Mouse (Mus musculus) olfactory bulb, adult 2 months (tissue): ENCODE measurements around the gene Itga7. TPM values are rescaled to one million over a fixed set of nuclear protein-coding genes. Genes with fewer than 3 reads are reported as not detected.

Experiments
- H3K27ac ChIP-seq: fragments of 200-500 bp; 2 replicates; pipeline ENCODE4 v1.5.1; 2012; ENCODE audit warnings: low read depth, low read length; ENCODE audit not compliant: insufficient read depth
- H3K4me1 ChIP-seq: fragments of 200-500 bp; 2 replicates; pipeline ENCODE4 v1.6.1; 2012; ENCODE audit warnings: low read length; ENCODE audit not compliant: control insufficient read depth, insufficient read depth
- H3K4me3 ChIP-seq: fragments of 200-500 bp; 2 replicates; pipeline ENCODE4 v1.5.1; 2012; ENCODE audit warnings: mild to moderate bottlenecking, low read depth, low read length, moderate library complexity; ENCODE audit not compliant: insufficient read depth
- CTCF ChIP-seq: fragments of 200-500 bp; IDR thresholded peaks from 2 replicates; pipeline ENCODE4 v1.5.1; 2012; ENCODE audit warnings: low read depth, mild to moderate bottlenecking, low read length, moderate library complexity; ENCODE audit not compliant: insufficient read depth
- POLR2A ChIP-seq: fragments of 200-500 bp; IDR thresholded peaks from 2 replicates; pipeline ENCODE4 v1.6.1; 2012; ENCODE audit warnings: mild to moderate bottlenecking, low read depth, low read length, moderate library complexity; ENCODE audit not compliant: insufficient read depth
- WGBS: fragments of 180-500 bp; shearing (Covaris S2); methylation state at CpG from one replicate; pipeline ENCODE4 v1.1.7; 2018; 5-methylcytosine and 5-hydroxymethylcytosine counted together
- polyA plus RNA-seq: library from polyadenylated mRNA; stranded (reverse); fragments of >200 nt; gene quantifications from 2 replicates; pipeline ENCODE4 v1.2.4, GENCODE M21; 2012; ENCODE audit warnings: low replicate concordance; ENCODE audit not compliant: missing spikeins, insufficient read depth, insufficient read length

The Itga7 gene
- polyA plus RNA-seq, 1 experiment = not detected

DNA sequence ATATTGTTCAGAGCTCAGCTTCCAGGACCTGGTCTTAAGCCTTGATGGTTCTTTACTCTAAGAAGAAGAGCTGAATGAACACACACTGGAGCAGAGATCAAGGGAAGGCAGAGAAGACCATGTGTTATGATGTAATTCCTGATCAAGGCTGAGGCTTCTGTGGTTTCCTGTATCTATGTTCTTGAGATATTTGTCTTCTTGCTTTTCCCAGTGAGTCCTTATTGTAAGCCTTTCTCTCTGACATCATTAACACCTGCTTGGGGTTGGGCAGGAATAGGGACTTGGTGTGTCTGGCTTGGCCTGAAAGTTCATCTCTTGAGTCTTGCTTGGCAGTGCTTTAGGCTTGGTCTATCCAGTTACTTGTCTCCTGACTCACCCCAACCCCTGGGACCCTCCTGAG is 57.4 kb downstream of the Itga7 start:
- no peaks in the 10 kb centered on the region for H3K4me1 ChIP-seq
- TF ChIP-seq CTCF (no peak), POLR2A (no peak)

DNA sequence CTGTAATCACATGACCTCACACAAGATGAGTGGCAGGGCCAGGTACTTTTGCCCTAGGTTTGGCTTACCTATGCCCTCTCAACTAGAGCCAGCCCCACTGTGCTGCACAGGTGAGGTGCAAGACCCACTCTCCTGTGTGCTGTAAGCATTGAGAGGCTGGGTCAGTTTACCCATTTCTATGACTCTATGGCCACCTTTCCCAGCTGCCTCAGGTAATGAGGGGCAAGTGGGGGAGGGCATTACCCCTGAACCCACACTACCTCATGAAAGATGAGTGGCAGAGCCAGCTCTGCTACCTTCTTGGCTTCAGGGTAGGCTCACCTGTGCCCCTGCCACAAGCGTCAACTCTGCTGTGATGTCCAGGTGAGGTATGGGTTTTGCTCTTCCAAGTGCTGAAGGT is 62.2 kb downstream of the Itga7 start:
- no peak overlapping the region for H3K4me3 ChIP-seq
- 97% methylated on average over 1 of the region's 1 CpGs for WGBS
- H3K27ac ChIP-seq = no peak overlapping the region
- TF ChIP-seq POLR2A = no peak
- TF ChIP-seq CTCF = no peak
- H3K4me1 ChIP-seq = no peaks in the 10 kb centered on the region

More for the DNA sequence above, 57.4 kb downstream of the Itga7 start:
- Histone ChIP-seq H3K27ac (no peak overlapping the region), H3K4me3 (no peak overlapping the region)

- no peak for TF ChIP-seq POLR2A
- TF ChIP-seq CTCF = no peak
- Histone ChIP-seq H3K4me1 (no peaks in the 10 kb centered on the region), H3K27ac (no peak overlapping the region), H3K4me3 (no peak overlapping the region)
- WGBS = 70% methylated on average over 4 of the region's 4 CpGs
Observed at GRCm38 (mm10) chr10:128996523-128997040, 63.0 kb downstream of the Itga7 start.

DNA sequence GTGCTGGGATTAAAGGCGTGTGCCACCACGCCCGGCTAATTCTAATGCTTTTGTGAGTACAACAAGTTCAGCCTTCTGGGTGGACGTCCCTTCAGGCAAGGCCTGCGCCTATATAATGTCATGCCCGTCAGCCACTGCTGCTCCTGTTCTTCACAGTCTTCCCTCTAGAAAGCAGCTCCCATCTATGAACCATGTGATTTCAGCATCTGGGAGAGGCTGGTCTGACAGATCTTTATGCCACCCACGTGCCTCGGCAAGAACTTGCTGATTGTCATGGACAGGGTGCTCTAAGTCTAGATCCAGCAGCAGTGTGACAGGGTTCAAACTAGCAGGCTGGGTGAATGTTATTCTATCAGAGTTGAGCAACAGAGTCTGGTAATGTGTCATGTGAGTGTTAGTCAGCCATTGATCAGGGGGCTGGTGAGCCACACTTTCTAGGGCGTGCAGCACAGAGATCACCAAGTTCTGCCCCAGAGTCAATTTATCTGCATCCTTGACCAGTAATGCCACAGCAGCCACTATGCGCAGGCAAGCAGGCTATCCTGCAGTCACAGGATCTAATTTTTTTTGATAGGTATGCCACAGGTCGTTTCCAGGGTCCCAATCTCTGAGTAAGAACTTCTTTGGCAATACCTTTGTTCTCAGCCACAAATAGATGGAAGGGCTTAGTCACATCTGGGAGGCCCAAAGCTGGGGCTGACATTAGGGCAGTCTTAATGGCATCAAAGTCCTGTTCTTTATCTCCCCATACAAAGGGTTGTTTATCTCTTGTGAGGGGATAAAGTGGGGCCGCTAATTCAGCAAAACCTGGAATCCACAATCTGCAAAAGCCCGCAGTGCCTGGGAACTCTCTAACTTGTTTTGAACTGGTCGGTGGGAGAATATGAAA is 70.7 kb downstream of the Itga7 start:
- Histone ChIP-seq H3K4me3 (no peak overlapping the region), H3K27ac (no peak overlapping the region), H3K4me1 (no peaks in the 10 kb centered on the region)
- WGBS = 72% methylated on average over 14 of the region's 14 CpGs
- TF ChIP-seq CTCF (no peak), POLR2A (no peak)

Other genes with a start within 250 kb of the Itga7 start
- not detected in 2 replicates for gene Rab5b, start 237.6 kb upstream of the Itga7 start, polyA plus RNA-seq
- gene Pmel, start 229.6 kb upstream of the Itga7 start, polyA plus RNA-seq = not detected in 2 replicates
- not detected in 2 replicates for gene Cdk2, start 228.8 kb upstream of the Itga7 start, polyA plus RNA-seq
- 167 TPM in 1 of 2 replicates, not detected in the other for gene Dgka, start 189.0 kb upstream of the Itga7 start, polyA plus RNA-seq
- not detected in 2 replicates for gene Pym1, start 185.9 kb upstream of the Itga7 start, polyA plus RNA-seq
- gene Mmp19, start 142.9 kb upstream of the Itga7 start, polyA plus RNA-seq = not detected in 2 replicates
- gene Dnajc14, start 129.8 kb upstream of the Itga7 start, polyA plus RNA-seq = not detected in 2 replicates
- not detected in 2 replicates for gene Tmem198b, start 129.4 kb upstream of the Itga7 start, polyA plus RNA-seq
- not detected in 2 replicates for gene Sarnp, start 116.5 kb upstream of the Itga7 start, polyA plus RNA-seq
- not detected in 2 replicates for gene Ormdl2, start 112.2 kb upstream of the Itga7 start, polyA plus RNA-seq
- gene Gdf11, start 42.1 kb upstream of the Itga7 start, polyA plus RNA-seq = not detected in 2 replicates
- gene Cd63, start 32.8 kb upstream of the Itga7 start, polyA plus RNA-seq = not detected in 2 replicates
- gene Rdh5, start 10.9 kb upstream of the Itga7 start, polyA plus RNA-seq = not detected in 2 replicates
- gene Bloc1s1, start 9.8 kb upstream of the Itga7 start, polyA plus RNA-seq = not detected in 2 replicates
- gene Mettl7b, start 27.2 kb downstream of the Itga7 start, polyA plus RNA-seq = not detected in 2 replicates
- gene Olfr9, start 55.6 kb downstream of the Itga7 start, polyA plus RNA-seq = not detected in 2 replicates
- not detected in 2 replicates for gene Olfr763, start 77.0 kb downstream of the Itga7 start, polyA plus RNA-seq
- gene Olfr764-ps1, start 106.1 kb downstream of the Itga7 start, polyA plus RNA-seq = not detected in 2 replicates
- gene Olfr765, start 116.2 kb downstream of the Itga7 start, polyA plus RNA-seq = not detected in 2 replicates
- not detected in 2 replicates for gene Olfr766-ps1, start 135.2 kb downstream of the Itga7 start, polyA plus RNA-seq
- not detected in 2 replicates for gene Olfr767, start 149.1 kb downstream of the Itga7 start, polyA plus RNA-seq
- not detected in 2 replicates for gene Olfr768, start 165.6 kb downstream of the Itga7 start, polyA plus RNA-seq
- not detected in 2 replicates for gene Olfr769, start 184.0 kb downstream of the Itga7 start, polyA plus RNA-seq
- not detected in 2 replicates for gene Olfr770, start 205.2 kb downstream of the Itga7 start, polyA plus RNA-seq
- gene Olfr771, start 230.9 kb downstream of the Itga7 start, polyA plus RNA-seq = not detected in 2 replicates
- not detected in 2 replicates for gene Olfr772, start 244.1 kb downstream of the Itga7 start, polyA plus RNA-seq